Mouse (Mus musculus) midbrain, postnatal 0 days (tissue): Measurements from ENCODE around the gene Rnaseh2a. TPM values are rescaled to one million over a fixed set of nuclear protein-coding genes. Genes with fewer than 3 reads are reported as not detected.

Experiments
- ATAC-seq: fragments of 200-750 bp; cut with Nextera tagmentation; 2 replicates; pipeline ENCODE4 v1.8.0; 2017; ENCODE audit warnings: moderate number of reproducible peaks, mild to moderate bottlenecking, moderate TSS enrichment, moderate library complexity; ENCODE audit not compliant: low FRiP score
- DNase-seq: peaks from one replicate; pipeline ENCODE4 v3.0.0-alpha.2; 2015; ENCODE audit warnings: low spot score
- H3K27ac ChIP-seq: fragments of 300-500 bp; sonication (generic); 2 replicates; pipeline ENCODE4 v1.5.1; 2014; ENCODE audit warnings: low read depth, mild to moderate bottlenecking, low read length, mixed read lengths
- H3K27me3 ChIP-seq: fragments of 300-500 bp; sonication (generic); 2 replicates; pipeline ENCODE4 v1.6.1; 2014; ENCODE audit warnings: low read length, control low read depth, mixed read lengths; ENCODE audit not compliant: insufficient read depth
- H3K36me3 ChIP-seq: fragments of 300-500 bp; sonication (generic); 2 replicates; pipeline ENCODE4 v1.6.1; 2014; ENCODE audit warnings: low read length, control low read depth, mixed read lengths; ENCODE audit not compliant: insufficient read depth
- H3K4me1 ChIP-seq: fragments of 300-500 bp; sonication (generic); 2 replicates; pipeline ENCODE4 v1.6.1; 2014; ENCODE audit warnings: mild to moderate bottlenecking, control low read depth, antibody characterized with exemption, low read length, mixed read lengths; ENCODE audit not compliant: insufficient read depth
- H3K4me2 ChIP-seq: fragments of 300-500 bp; sonication (generic); 2 replicates; pipeline ENCODE4 v1.6.1; 2014; ENCODE audit warnings: low read depth, mild to moderate bottlenecking, low read length, mixed read lengths; ENCODE audit not compliant: poor library complexity, severe bottlenecking
- H3K4me3 ChIP-seq: fragments of 300-500 bp; sonication (generic); 2 replicates; pipeline ENCODE4 v1.5.1; 2014; ENCODE audit warnings: low read depth, mild to moderate bottlenecking, low read length, moderate library complexity
- H3K9ac ChIP-seq: fragments of 300-500 bp; sonication (generic); replicated peaks from 2 replicates; pipeline ENCODE4 v1.6.1; 2014; ENCODE audit warnings: mild to moderate bottlenecking, low read length, moderate library complexity, mixed read lengths; ENCODE audit not compliant: poor library complexity, severe bottlenecking
- H3K9me3 ChIP-seq: fragments of 300-500 bp; sonication (generic); 2 replicates; pipeline ENCODE4 v1.6.1; 2016; ENCODE audit warnings: low read length, control low read depth
- CTCF ChIP-seq: IDR thresholded peaks from 2 replicates; pipeline ENCODE4 v1.5.1; 2016; ENCODE audit warnings: antibody characterized with exemption, mild to moderate bottlenecking
- WGBS: fragments of 180-500 bp; shearing (Covaris S2); extraction: QIAGEN DNeasy Blood & Tissue Kit; methylation state at CpG from one replicate; pipeline ENCODE4 v1.1.7; 2014; 5-methylcytosine and 5-hydroxymethylcytosine counted together
- polyA plus RNA-seq: library from polyadenylated mRNA; unstranded; fragments of >200 nt; fragmentation: Nextera tagmentation; extraction: Ambion mirVana; gene quantifications from 2 replicates; pipeline ENCODE4 v1.2.1, GENCODE M21; 2015
- total RNA-seq: library from RNA; depleted of rRNA; stranded (reverse); fragments of >200 nt; gene quantifications from 2 replicates; pipeline ENCODE4 v1.2.3, GENCODE M21; 2014

Gene Rnaseh2a
- total and polyA plus RNA-seq, 2 experiments from 2014 or later: 36.5 to 48.9 TPM

- peak overlapping the region; percentile 73 for H3K27ac ChIP-seq
- H3K4me3 ChIP-seq: peak overlapping the region; percentile 46
- no peak for TF ChIP-seq CTCF
- peak overlapping the region; percentile 68; the same call in 1 of the 2 replicates for H3K9ac ChIP-seq
- no peaks in the 10 kb centered on the region for H3K36me3 ChIP-seq
- ATAC-seq: no peak
- DNase-seq: no peak
- peaks cover 10% of the 10 kb centered on the region for H3K4me1 ChIP-seq
- H3K27me3 ChIP-seq: no peaks in the 10 kb centered on the region
- 32% methylated on average over 8 of the region's 8 CpGs for WGBS
- no peaks in the 10 kb centered on the region for H3K9me3 ChIP-seq
- H3K4me2 ChIP-seq: peak overlapping the region; percentile 94
Observed at GRCm38 (mm10) chr8:84986379-84986945, 16.9 kb upstream of the Rnaseh2a start.

GRCm38 (mm10) chr8:84985684-84986378 is 16.3 kb upstream of the Rnaseh2a start:
- Histone ChIP-seq H3K4me1 (peaks cover 8% of the 10 kb centered on the region), H3K27ac (peak overlapping the region; percentile 73), H3K9me3 (no peaks in the 10 kb centered on the region), H3K36me3 (no peaks in the 10 kb centered on the region), H3K27me3 (no peaks in the 10 kb centered on the region), H3K4me3 (peak overlapping the region; percentile 46), H3K4me2 (peak overlapping the region; percentile 94), H3K9ac (peak overlapping the region; percentile 68)
- ATAC-seq (peak; percentile 70), DNase-seq (peak; percentile 87)
- no peak for TF ChIP-seq CTCF
- WGBS: under 1% methylated on average over 52 of the region's 53 CpGs

- H3K27ac ChIP-seq: peak overlapping the region; percentile 73
- WGBS: under 1% methylated on average over 23 of the region's 23 CpGs
- no peak for TF ChIP-seq CTCF
- peak overlapping the region; percentile 94 for H3K4me2 ChIP-seq
- DNase-seq (no peak), ATAC-seq (no peak)
- H3K4me1 ChIP-seq: peaks cover 8% of the 10 kb centered on the region
- H3K27me3 ChIP-seq: no peaks in the 10 kb centered on the region
- peak overlapping the region; percentile 68 for H3K9ac ChIP-seq
- peak overlapping the region; percentile 46 for H3K4me3 ChIP-seq
- H3K36me3 ChIP-seq: no peaks in the 10 kb centered on the region
- H3K9me3 ChIP-seq: no peaks in the 10 kb centered on the region
Observed at GRCm38 (mm10) chr8:84985049-84985683, 15.6 kb upstream of the Rnaseh2a start.

- Histone ChIP-seq H3K4me1 (peaks cover 12% of the 10 kb centered on the region), H3K27me3 (no peaks in the 10 kb centered on the region), H3K9me3 (no peaks in the 10 kb centered on the region), H3K27ac (no peak overlapping the region), H3K36me3 (no peaks in the 10 kb centered on the region), H3K4me2 (peak overlapping the region; percentile 94), H3K9ac (no peak overlapping the region; the same call in 1 of the 2 replicates), H3K4me3 (peak overlapping the region; percentile 46; the same call in 1 of the 2 replicates)
- TF ChIP-seq CTCF: no peak
- no peak for DNase-seq
- ATAC-seq: no peak
- 18% methylated on average over 16 of the region's 16 CpGs for WGBS
Observed at GRCm38 (mm10) chr8:84984294-84985048, 14.9 kb upstream of the Rnaseh2a start.

- Histone ChIP-seq H3K36me3 (no peaks in the 10 kb centered on the region), H3K9ac (no peak overlapping the region), H3K4me1 (peaks cover 21% of the 10 kb centered on the region), H3K27me3 (no peaks in the 10 kb centered on the region), H3K4me2 (no peak overlapping the region), H3K9me3 (no peaks in the 10 kb centered on the region), H3K4me3 (no peak overlapping the region), H3K27ac (no peak overlapping the region)
- DNase-seq (no peak), ATAC-seq (no peak)
- no peak for TF ChIP-seq CTCF
- WGBS: 80% methylated on average over 3 of the region's 3 CpGs
Observed at GRCm38 (mm10) chr8:84982499-84983011, 13.0 kb upstream of the Rnaseh2a start.
